Mouse (Mus musculus): ENCODE measurements around the gene Polr3b.

GRCm38 (mm10) chr10:84646506-84647102, 24.5 kb downstream of the Polr3b start:
- no peak for TF ChIP-seq CTCF (conservative IDR thresholded peaks at IDR 0.05; ENCODE audit: low read length)
- TF ChIP-seq NANOG (IDR thresholded peaks at IDR 0.05; ENCODE audit: borderline replicate concordance, low read length): no peak
